Mouse (Mus musculus) megakaryocyte, embryonic 14.5 days (primary cell): ENCODE results near the gene Acsm2.

Experiments used
- FLI1 ChIP-seq: IDR thresholded peaks from 2 replicates; pipeline ENCODE4 v1.6.1; 2012; ENCODE audit warnings: low read length, inconsistent platforms, mixed read lengths
- GATA1 ChIP-seq: IDR thresholded peaks from 3 replicates; pipeline ENCODE4 v1.6.1; 2012; ENCODE audit warnings: mixed read lengths, low read length, inconsistent platforms, borderline replicate concordance

- TF ChIP-seq FLI1 (no peak), GATA1 (no peak)
Observed at GRCm38 (mm10) chr7:119616531-119616930, 62.4 kb downstream of the Acsm2 start.
